Mouse (Mus musculus): ENCODE data around the gene March1.

The March1 gene

DNA sequence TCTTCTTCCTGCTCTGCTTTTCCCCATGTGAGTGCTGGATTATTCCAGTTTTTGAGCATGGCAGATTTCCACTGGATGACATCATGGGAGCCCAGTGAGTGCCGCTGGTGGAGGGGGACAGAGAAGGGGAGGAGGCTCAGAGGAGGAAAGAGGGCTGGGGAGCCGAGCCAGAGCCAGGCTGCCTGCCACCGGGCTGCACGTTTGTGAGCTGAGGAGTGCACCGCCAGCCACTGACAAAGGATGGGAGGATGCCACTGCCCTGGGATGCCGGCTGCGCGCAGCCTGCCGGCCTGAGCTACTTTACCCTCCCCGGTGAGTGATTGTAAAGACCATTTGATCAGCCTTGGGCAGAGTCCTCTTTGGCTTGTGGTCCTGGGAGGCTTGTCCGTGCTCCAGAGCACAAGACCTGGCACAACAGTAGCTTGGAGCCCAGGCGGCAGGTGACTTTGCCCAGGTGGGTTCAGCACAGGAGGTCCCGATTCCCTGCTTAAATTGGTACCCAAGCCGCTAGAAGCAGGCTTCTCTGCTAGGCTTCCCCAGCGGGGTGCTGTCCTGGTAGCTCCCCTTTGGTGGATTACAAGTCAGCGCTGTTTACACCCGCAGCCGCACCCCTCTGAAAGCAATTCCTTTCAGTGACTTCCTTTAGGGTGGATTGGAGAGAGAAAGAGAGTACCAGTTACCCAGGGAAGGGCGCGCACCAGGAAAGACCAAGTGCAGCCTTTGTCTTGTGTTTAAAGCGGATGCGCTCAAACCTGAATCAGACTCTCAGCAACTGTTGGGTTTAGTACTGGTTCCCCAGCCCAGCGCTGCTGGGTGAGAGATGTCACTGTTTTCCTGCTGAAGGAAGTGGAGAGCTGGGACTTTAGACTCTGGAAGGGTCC lies at the start of gene March1:
Gene March1, plus strand, starts transcription at position 30 of the 881 bp plus-strand sequence.
- in situ Hi-C loops (cut with MseI, MboI), result no loop called here

- in situ Hi-C loops (cut with MseI, MboI), result no loop called here
Measured at GRCm38 (mm10) chr8:65586909-65587308, 30.8 kb upstream of the March1 start.

- in situ Hi-C loops (cut with MseI, MboI), result no loop called here
Measured at GRCm38 (mm10) chr8:65603241-65603640, 14.5 kb upstream of the March1 start.

DNA sequence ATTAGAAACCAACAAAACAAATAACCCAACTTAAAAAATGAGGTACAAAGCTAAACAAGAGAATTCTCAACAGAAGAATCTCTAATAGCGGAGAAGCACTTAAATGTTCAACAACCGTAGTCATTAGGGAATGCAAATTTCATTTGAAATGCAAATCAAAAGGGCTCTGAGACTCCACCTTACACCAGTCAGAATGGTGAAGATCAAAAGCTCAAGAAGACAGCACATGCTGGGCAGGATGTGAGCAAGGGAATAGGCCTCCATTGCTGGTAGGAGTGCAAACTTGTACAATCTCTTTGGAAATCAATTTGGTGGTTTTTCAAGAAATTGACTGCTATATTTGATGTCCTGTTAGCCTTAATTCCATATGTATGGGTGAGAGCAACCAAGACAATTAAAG lies 8.2 kb upstream of the March1 start:
- in situ Hi-C loops (cut with MseI, MboI), result no loop called here

GRCm38 (mm10) chr8:65618966-65619365 lies 1.3 kb downstream of the March1 start:
- in situ Hi-C loops (cut with MseI, MboI), result no loop called here

DNA sequence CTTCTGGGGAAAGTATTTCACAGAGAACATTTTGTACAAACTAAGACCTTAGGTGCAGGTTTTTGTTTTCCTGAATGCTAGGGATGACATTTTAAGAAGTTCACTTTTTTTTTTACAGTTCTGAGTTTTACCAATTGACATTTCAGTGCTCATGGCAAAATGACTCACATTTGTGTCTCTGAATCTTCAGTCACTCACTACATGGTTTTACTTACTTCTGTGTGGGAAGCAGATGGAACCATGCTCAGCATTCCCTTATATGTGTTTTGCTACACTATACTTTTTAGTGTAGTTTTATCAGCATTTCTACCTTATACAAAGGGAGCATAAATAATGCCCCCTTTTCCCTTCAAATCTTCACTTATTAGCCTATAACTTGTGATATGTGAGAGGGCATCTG lies 27.2 kb downstream of the March1 start:
- in situ Hi-C loops (cut with MseI, MboI), result no loop called here

- in situ Hi-C loops (cut with MseI, MboI), result no loop called here
Measured at GRCm38 (mm10) chr8:65645502-65645901, 27.8 kb downstream of the March1 start.

GRCm38 (mm10) chr8:65645945-65646344 lies 28.2 kb downstream of the March1 start:
- in situ Hi-C loops (cut with MseI, MboI), result no loop called here

- in situ Hi-C loops (cut with MseI, MboI), result no loop called here
Measured at GRCm38 (mm10) chr8:65655924-65656323, 38.2 kb downstream of the March1 start.

DNA sequence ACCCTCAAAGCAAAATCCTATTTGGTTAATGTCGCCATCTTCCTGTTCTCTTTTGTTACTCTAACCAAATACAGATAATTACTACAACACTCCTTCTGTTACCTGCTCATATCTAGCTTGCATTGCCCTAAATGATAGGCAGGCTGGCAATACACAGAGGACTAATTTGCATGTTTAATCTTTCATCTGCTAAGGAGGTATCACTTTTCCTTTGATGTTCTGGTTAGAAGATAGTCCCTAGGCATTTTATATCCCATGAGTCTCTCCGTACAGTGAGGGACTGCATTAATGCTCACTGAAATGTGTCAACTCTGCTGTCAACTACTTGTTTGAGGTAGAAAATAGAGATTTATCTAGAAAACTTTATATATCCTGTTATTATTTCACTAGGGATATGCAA lies 44.2 kb downstream of the March1 start:
- in situ Hi-C loops (cut with MseI, MboI), result no loop called here

DNA sequence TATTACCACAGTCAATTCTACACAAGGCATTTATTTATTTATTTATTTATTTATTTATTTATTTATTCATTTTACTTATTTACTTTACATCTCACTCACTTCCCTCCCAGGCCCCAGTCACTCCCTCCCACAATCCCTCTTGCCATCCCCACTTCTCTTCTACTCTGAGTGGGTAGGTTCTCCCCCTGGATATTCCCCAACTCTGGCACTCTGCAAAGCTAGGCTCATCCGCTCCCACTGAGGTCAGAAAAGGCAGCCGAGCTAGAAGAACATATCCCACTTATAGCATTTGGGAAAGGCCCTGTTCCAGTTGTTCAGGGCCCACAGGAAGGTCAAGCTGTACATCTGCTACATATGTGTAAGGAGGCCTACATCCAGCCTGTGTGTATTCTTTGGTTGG lies 48.1 kb downstream of the March1 start:
- in situ Hi-C loops (cut with MseI, MboI), result no loop called here

DNA sequence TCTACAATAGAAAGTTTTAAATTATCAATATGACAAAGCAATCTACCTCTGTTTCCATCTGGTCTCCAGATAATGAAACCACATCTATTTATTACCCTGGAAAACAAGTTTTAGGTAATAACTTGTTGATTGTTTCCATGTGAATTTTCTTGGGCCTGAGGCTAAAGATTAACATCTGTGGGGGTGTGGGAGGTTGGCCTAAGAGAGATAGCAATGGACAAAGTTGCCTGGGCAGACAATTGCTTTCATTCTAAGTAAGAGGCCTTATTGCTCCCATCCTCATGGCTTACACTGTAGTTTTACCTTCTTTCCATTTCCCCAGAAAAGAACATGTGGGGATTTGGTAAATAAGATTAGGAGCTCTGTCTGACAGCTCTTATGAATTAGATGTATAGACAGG lies 125.4 kb downstream of the March1 start:
- in situ Hi-C loops (cut with MseI, MboI), result no loop called here

DNA sequence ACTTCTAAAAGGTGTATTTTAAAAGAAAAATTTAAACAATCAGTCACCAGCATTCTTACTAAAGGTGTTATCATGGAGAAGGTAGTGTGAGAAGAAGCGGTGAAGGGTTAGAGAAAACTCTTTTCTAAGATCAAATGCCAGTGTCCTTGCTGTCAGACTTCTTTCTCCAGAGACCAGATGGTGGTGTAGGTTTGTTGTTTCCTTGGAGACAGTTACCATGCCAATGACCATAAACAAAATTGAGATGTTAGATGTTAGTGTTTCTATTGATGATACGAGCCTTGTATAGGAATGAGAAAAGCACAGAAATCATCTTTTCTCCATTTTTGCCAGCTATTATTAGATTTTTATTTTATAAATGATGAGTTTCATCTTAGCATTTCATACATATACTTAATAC lies 158.1 kb downstream of the March1 start:
- in situ Hi-C loops (cut with MseI, MboI), result no loop called here

DNA sequence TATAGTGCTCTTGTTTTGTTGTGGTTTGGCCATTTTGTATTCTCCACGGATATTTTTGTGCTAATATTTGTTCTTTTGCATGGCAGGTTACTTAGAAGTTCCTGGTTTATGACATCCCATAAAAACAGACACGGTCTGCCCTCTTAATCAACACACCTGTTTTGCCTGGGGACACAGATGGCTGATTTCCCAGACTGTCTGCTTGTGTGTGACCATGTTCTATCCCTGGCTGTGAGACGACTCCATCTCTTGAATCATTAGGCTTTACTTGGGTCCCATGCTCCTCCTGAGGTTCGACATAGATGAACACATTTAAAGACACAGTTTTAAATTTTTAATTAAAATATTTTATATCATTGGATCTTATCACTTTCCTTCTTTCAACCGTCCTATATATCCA lies 163.5 kb downstream of the March1 start:
- in situ Hi-C loops (cut with MseI, MboI), result no loop called here

DNA sequence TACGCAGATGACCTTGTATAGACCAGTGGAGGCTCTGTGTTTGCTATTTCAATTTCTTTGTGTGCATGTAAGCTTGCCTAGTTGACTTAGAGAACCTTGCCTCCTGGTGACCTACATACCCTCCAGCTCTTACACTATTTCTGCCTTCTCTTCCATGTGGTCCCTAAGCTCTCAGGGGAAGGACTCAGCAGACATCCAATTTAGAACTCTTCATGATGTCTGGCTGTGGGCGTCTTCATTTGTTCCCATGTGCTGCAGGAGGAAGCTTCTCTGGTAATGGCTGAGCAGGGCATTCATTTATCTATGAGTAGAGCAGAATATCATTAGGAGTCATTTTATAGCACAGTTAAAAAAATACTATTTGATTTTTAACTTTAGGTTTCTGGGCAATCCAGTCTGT lies 195.3 kb downstream of the March1 start:
- in situ Hi-C loops (cut with MseI, MboI), result no loop called here

DNA sequence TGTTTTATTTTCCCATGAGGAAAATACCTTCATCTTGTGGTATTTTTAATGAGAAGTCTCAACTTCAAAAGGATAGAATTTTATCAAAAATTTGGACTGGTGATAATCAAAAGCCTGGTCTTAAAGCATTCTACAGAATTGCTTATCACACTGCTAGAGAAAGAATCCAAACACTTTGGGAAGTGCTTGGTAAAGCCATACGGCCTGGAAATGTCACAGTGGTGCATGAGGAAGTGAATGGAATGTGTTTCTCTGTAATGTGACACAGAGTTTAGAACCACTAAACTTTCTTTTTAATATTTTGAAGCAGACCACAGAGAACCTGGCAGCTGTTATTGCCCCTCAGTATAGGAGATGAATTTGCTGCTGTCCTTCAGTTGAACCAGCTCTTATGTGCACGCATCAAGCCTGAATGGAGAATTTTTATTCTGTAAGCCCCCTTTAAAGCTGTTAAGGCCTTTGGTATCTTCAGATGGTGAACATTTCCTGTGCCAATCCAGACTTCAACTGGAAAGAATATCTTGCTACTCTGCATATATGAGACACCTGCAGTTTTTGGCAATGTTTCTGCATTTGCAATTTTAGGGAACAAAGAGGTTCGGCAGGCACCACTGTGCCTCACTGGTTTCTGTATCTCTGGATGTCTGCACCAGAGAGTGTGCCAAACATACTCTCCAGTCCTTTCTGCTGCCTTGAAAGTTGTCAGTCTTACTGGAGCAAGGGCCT lies 304.8 kb downstream of the March1 start:
- in situ Hi-C loops (cut with MseI, MboI), result no loop called here

DNA sequence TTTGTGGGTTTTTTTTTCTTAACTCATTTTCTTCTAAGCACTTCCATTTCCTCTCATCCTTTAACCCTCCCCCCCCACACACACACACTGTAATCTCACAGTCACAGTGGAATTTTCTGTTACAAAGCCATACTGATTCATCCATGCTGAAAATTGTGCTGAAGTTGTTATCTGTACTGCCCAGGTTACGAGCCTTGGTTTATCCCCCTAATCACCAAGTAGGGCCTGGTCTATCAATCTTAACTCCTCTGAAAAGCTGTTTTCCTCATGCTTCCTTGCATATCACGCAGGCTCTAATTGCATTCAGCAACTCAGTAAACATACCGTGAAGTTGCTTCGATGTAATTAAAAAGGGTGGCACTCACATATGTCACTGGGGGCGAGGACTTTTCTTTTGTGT lies 339.2 kb downstream of the March1 start:
- in situ Hi-C loops (cut with MseI, MboI), result no loop called here

DNA sequence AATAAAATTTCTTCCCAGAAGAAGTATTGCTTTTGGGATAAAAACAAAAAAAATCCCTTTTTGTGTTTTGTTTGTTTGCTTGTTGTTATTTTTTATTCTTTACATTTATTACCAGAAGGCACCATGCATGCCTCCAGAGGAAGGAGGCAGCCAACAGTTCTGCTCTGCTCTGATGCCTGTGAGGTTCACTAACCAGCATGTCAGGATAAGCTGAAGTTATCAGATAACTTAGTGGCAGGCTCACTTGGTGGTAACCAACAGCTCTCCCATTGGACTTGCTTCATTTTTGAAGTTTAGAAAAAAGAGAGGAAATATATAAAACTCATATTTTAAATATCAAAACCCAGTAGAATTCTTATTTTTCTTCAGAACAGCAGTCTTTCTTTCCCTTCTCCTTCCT lies 339.8 kb downstream of the March1 start:
- in situ Hi-C loops (cut with MseI, MboI), result no loop called here

DNA sequence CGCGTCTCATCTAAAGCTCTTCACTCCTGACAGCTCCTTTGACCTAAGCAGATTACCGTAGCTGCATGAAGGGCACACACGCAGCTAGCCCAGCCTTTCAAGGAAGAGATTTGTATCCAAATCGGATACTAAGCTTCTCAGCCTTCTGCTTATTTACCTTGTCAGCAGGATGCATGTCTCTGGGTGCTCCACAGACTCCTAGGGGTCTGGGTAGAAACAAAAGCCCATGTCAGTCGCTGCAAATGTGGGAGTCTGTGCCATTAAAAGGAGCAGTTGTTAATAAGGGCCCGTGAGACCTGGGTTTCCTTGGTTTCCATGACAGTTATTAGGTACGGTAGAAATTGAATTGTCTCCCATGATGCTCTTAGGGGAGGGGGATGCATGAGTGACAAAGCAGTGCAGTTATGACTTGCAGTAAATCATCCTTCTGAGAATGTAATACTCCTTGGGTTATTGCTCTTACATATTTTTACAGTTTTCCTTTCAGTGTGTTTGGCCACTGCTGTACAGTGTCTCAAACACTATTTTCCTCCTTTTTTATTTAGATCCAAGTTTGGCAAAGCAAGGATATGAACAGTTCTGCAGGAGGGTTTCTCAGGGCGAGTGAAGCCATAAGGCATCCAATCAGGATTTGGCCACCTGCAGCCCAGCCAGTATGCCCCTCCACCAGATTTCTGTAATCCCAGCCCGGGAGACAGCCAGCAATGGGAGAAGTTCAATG lies 349.0 kb downstream of the March1 start:
- in situ Hi-C loops (cut with MseI, MboI), result no loop called here

- in situ Hi-C loops (cut with MseI, MboI), result no loop called here
Measured at GRCm38 (mm10) chr8:65967223-65967778, 349.6 kb downstream of the March1 start.

- in situ Hi-C loops (cut with MseI, MboI), result no loop called here
Measured at GRCm38 (mm10) chr8:65976905-65977304, 359.2 kb downstream of the March1 start.

- in situ Hi-C loops (cut with MseI, MboI), result no loop called here
Measured at GRCm38 (mm10) chr8:65982039-65982438, 364.3 kb downstream of the March1 start.
